In genomic region chr13:101884752-101885151, GRCm38 (mm10) we compare ENCODE assay signal across 19 mouse cellular contexts.
DNase-seq lines count a peak whose midpoint lies in the region; ATAC-seq lines count a peak whose summit lies in the region.
"Had no signal": no experiment of that assay in that cellular context is flagged by ENCODE, and none has a peak within 500 bp of the region (broad histone marks: within the 10 kb centered on the region; RNA-seq: fewer than 3 reads in every experiment).

No protein-coding gene starts in this region.

- no peak overlapping the region for H3K4me3 ChIP-seq in stomach, embryonic 15.5 days (replicated peaks)
- H3K4me3 ChIP-seq in stomach, embryonic 16.5 days (replicated peaks; ENCODE audit: low read length): no peak overlapping the region
- H3K4me3 ChIP-seq: embryonic facial prominence, embryonic 10.5 days; embryonic facial prominence, embryonic 12.5 days; forebrain, embryonic 13.5 days; forebrain, embryonic 15.5 days had no signal

- ATAC-seq in stomach, embryonic 15.5 days (ENCODE audit: insufficient read depth, low FRiP score, low read depth): peak; percentile 58
- peak; percentile 66 for ATAC-seq in stomach, embryonic 16.5 days (ENCODE audit: insufficient read depth, low FRiP score)
- ATAC-seq: forebrain, embryonic 13.5 days; forebrain, embryonic 15.5 days; forebrain, postnatal 0 days had no signal

- DNase-seq in adrenal gland, postnatal 14 days: peak; percentile 29
- no peak for DNase-seq in adrenal gland, adult 8-10 months
- peak; percentile 9 to 45 for DNase-seq in adrenal gland, postnatal 36 days
- DNase-seq in adrenal gland, adult 18-20 months (ENCODE audit: low spot score in 2 of 2): no peak
- no peak for DNase-seq in spleen, adult 18-20 months
- no peak for DNase-seq in embryo, embryonic 10.5 days (ENCODE audit: low spot score)
- DNase-seq: cerebellum, adult 11 months; cerebellum, adult 18-20 months; cerebellum, adult 8-10 months; cerebellum, adult 9-11 months; cerebellum, postnatal 14 days; cerebellum, postnatal 36 days; forebrain, postnatal 0 days had no signal

- no peak overlapping the region for H3K27ac ChIP-seq in stomach, embryonic 15.5 days
- H3K27ac ChIP-seq in stomach, embryonic 16.5 days (ENCODE audit: low read length): no peak overlapping the region
- H3K27ac ChIP-seq: embryonic facial prominence, embryonic 10.5 days; embryonic facial prominence, embryonic 12.5 days; forebrain, embryonic 13.5 days; forebrain, embryonic 15.5 days had no signal

- WGBS in stomach, embryonic 15.5 days: 53% methylated on average over 3 of the region's 3 CpGs
- 52% methylated on average over 3 of the region's 3 CpGs for WGBS in stomach, embryonic 16.5 days

- no peak overlapping the region for H3K9ac ChIP-seq in stomach, embryonic 15.5 days
- no peak overlapping the region for H3K9ac ChIP-seq in stomach, embryonic 16.5 days (ENCODE audit: low read length)
- H3K9ac ChIP-seq: embryonic facial prominence, embryonic 12.5 days; forebrain, embryonic 13.5 days; forebrain, embryonic 15.5 days; forebrain, postnatal 0 days had no signal

- no peaks in the 10 kb centered on the region for H3K36me3 ChIP-seq in stomach, embryonic 15.5 days
- no peaks in the 10 kb centered on the region for H3K36me3 ChIP-seq in stomach, embryonic 16.5 days (ENCODE audit: control insufficient read depth, insufficient read depth, low read length)
- H3K36me3 ChIP-seq: embryonic facial prominence, embryonic 10.5 days; embryonic facial prominence, embryonic 12.5 days; forebrain, embryonic 15.5 days had no signal

- no peak overlapping the region for H3K4me2 ChIP-seq in stomach, embryonic 15.5 days
- H3K4me2 ChIP-seq in stomach, embryonic 16.5 days (ENCODE audit: low read depth, low read length): no peak overlapping the region
- H3K4me2 ChIP-seq: embryonic facial prominence, embryonic 12.5 days; forebrain, embryonic 13.5 days; forebrain, embryonic 15.5 days had no signal

- no peaks in the 10 kb centered on the region for H3K4me1 ChIP-seq in stomach, embryonic 15.5 days
- no peaks in the 10 kb centered on the region for H3K4me1 ChIP-seq in stomach, embryonic 16.5 days (ENCODE audit: control insufficient read depth, insufficient read depth, low read length)
- H3K4me1 ChIP-seq: embryonic facial prominence, embryonic 10.5 days; embryonic facial prominence, embryonic 12.5 days; forebrain, embryonic 13.5 days; forebrain, embryonic 15.5 days had no signal

- H3K27me3 ChIP-seq in stomach, embryonic 15.5 days (replicated peaks): no peaks in the 10 kb centered on the region
- no peaks in the 10 kb centered on the region for H3K27me3 ChIP-seq in stomach, embryonic 16.5 days (ENCODE audit: control insufficient read depth, insufficient read depth, low read length)
- H3K27me3 ChIP-seq: embryonic facial prominence, embryonic 12.5 days; forebrain, embryonic 13.5 days; forebrain, embryonic 15.5 days had no signal

- no peaks in the 10 kb centered on the region for H3K9me3 ChIP-seq in stomach, embryonic 15.5 days
- H3K9me3 ChIP-seq in stomach, embryonic 16.5 days (replicated peaks; ENCODE audit: control insufficient read depth, low read length): no peaks in the 10 kb centered on the region
- H3K9me3 ChIP-seq: embryonic facial prominence, embryonic 10.5 days; embryonic facial prominence, embryonic 12.5 days; forebrain, embryonic 13.5 days; forebrain, embryonic 15.5 days had no signal

Comparison
In these comparisons a context has a peak if more than half of its experiments do, and no peak if none do; other contexts are left out.
1. DNase-seq: peak in adrenal gland, postnatal 14 days (single experiment) and adrenal gland, postnatal 36 days (2 of 2); none in adrenal gland, adult 8-10 months (single experiment), adrenal gland, adult 18-20 months (0 of 2), spleen, adult 18-20 months (0 of 2) and embryo, embryonic 10.5 days (single experiment).